Mouse (Mus musculus): ENCODE data around the gene Cyp8b1. TPM values are rescaled to one million over a fixed set of nuclear protein-coding genes. Genes with fewer than 3 reads are reported as not detected.

Cyp8b1 gene
- polyA plus RNA-seq, 1 experiment: not detected

GRCm38 (mm10) chr9:121908321-121908720 is 7.8 kb downstream of the Cyp8b1 start:
- Histone ChIP-seq H3K4me3 (ENCODE audit: insufficient read depth, poor library complexity, severe bottlenecking) (no peak overlapping the region), H3K36me3 (ENCODE audit: control insufficient read depth, insufficient read depth) (no peaks in the 10 kb centered on the region), H3K79me3 (ENCODE audit: low read depth) (no peaks in the 10 kb centered on the region), H3ac (ENCODE audit: control insufficient read depth, insufficient read length, low read depth) (no peak overlapping the region), H3K79me2 (ENCODE audit: control insufficient read depth, insufficient read depth) (no peaks in the 10 kb centered on the region), H3K27me3 (ENCODE audit: control insufficient read depth, insufficient read depth, insufficient read length) (peaks cover 24% of the 10 kb centered on the region)
- TF ChIP-seq CTCF (IDR thresholded peaks at IDR 0.05; ENCODE audit: control insufficient read depth, insufficient read depth, insufficient read length) (no peak), FOSL1 (IDR thresholded peaks at IDR 0.05; ENCODE audit: insufficient read depth, low read length, poor library complexity, severe bottlenecking) (no peak), USF1 (IDR thresholded peaks at IDR 0.05; ENCODE audit: low read depth) (no peak), MAX (IDR thresholded peaks at IDR 0.05) (no peak), MYOG (IDR thresholded peaks at IDR 0.05; ENCODE audit: control insufficient read depth, extremely low read depth, insufficient read length) (no peak), CEBPB (IDR thresholded peaks at IDR 0.05; ENCODE audit: low read depth) (no peak), MYOD1 (IDR thresholded peaks at IDR 0.05; ENCODE audit: control insufficient read depth, insufficient read length, low read depth) (no peak)

GRCm38 (mm10) chr9:121907356-121908070 is 8.6 kb downstream of the Cyp8b1 start:
- Histone ChIP-seq H3K79me3 (ENCODE audit: low read depth) (no peaks in the 10 kb centered on the region), H3K4me3 (ENCODE audit: insufficient read depth, poor library complexity, severe bottlenecking) (no peak overlapping the region), H3K79me2 (ENCODE audit: control insufficient read depth, insufficient read depth) (no peaks in the 10 kb centered on the region), H3K27me3 (ENCODE audit: control insufficient read depth, insufficient read depth, insufficient read length) (peaks cover 24% of the 10 kb centered on the region), H3ac (ENCODE audit: control insufficient read depth, insufficient read length, low read depth) (no peak overlapping the region), H3K36me3 (ENCODE audit: control insufficient read depth, insufficient read depth) (no peaks in the 10 kb centered on the region)
- TF ChIP-seq MYOD1 (IDR thresholded peaks at IDR 0.05; ENCODE audit: control insufficient read depth, insufficient read length, low read depth): no peak
- TF ChIP-seq USF1 (IDR thresholded peaks at IDR 0.05; ENCODE audit: low read depth): no peak

GRCm38 (mm10) chr9:121906456-121906855 is 9.6 kb downstream of the Cyp8b1 start:
- H3K36me3 ChIP-seq (ENCODE audit: control insufficient read depth, insufficient read depth): no peaks in the 10 kb centered on the region
- H3K79me2 ChIP-seq (ENCODE audit: control insufficient read depth, insufficient read depth): no peaks in the 10 kb centered on the region
- no peak overlapping the region for H3ac ChIP-seq (ENCODE audit: control insufficient read depth, insufficient read length, low read depth)
- TF ChIP-seq MYOG (IDR thresholded peaks at IDR 0.05; ENCODE audit: control insufficient read depth, extremely low read depth, insufficient read length): no peak
- no peak for TF ChIP-seq FOSL1 (IDR thresholded peaks at IDR 0.05; ENCODE audit: insufficient read depth, low read length, poor library complexity, severe bottlenecking)
- TF ChIP-seq MYOD1 (IDR thresholded peaks at IDR 0.05; ENCODE audit: control insufficient read depth, insufficient read length, low read depth): no peak
- TF ChIP-seq USF1 (IDR thresholded peaks at IDR 0.05; ENCODE audit: low read depth): no peak
- TF ChIP-seq CTCF (IDR thresholded peaks at IDR 0.05; ENCODE audit: control insufficient read depth, insufficient read depth, insufficient read length): no peak
- no peak overlapping the region for H3K4me3 ChIP-seq (ENCODE audit: insufficient read depth, poor library complexity, severe bottlenecking)
- no peaks in the 10 kb centered on the region for H3K79me3 ChIP-seq (ENCODE audit: low read depth)
- peaks cover 20% of the 10 kb centered on the region for H3K27me3 ChIP-seq (ENCODE audit: control insufficient read depth, insufficient read depth, insufficient read length)

GRCm38 (mm10) chr9:121905556-121906185 is 10.4 kb downstream of the Cyp8b1 start:
- Histone ChIP-seq H3ac (ENCODE audit: control insufficient read depth, insufficient read length, low read depth) (no peak overlapping the region), H3K4me3 (ENCODE audit: insufficient read depth, poor library complexity, severe bottlenecking) (no peak overlapping the region), H3K79me2 (ENCODE audit: control insufficient read depth, insufficient read depth) (no peaks in the 10 kb centered on the region), H3K27me3 (ENCODE audit: control insufficient read depth, insufficient read depth, insufficient read length) (peaks cover 20% of the 10 kb centered on the region), H3K36me3 (ENCODE audit: control insufficient read depth, insufficient read depth) (no peaks in the 10 kb centered on the region), H3K79me3 (ENCODE audit: low read depth) (no peaks in the 10 kb centered on the region)
- no peak for TF ChIP-seq MAX (IDR thresholded peaks at IDR 0.05)
- no peak for TF ChIP-seq CTCF (IDR thresholded peaks at IDR 0.05; ENCODE audit: control insufficient read depth, insufficient read depth, insufficient read length)
- TF ChIP-seq CEBPB (IDR thresholded peaks at IDR 0.05; ENCODE audit: low read depth): peak; percentile 9
- TF ChIP-seq MYOG (IDR thresholded peaks at IDR 0.05; ENCODE audit: control insufficient read depth, extremely low read depth, insufficient read length): no peak
- no peak for TF ChIP-seq USF1 (IDR thresholded peaks at IDR 0.05; ENCODE audit: low read depth)

GRCm38 (mm10) chr9:121904946-121905345 is 11.2 kb downstream of the Cyp8b1 start:
- Histone ChIP-seq H3K79me2 (ENCODE audit: control insufficient read depth, insufficient read depth) (no peaks in the 10 kb centered on the region), H3ac (ENCODE audit: control insufficient read depth, insufficient read length, low read depth) (no peak overlapping the region), H3K27me3 (ENCODE audit: control insufficient read depth, insufficient read depth, insufficient read length) (peaks cover 22% of the 10 kb centered on the region), H3K79me3 (ENCODE audit: low read depth) (no peaks in the 10 kb centered on the region), H3K4me3 (ENCODE audit: insufficient read depth, poor library complexity, severe bottlenecking) (no peak overlapping the region), H3K36me3 (ENCODE audit: control insufficient read depth, insufficient read depth) (no peaks in the 10 kb centered on the region)
- no peak for TF ChIP-seq CTCF (IDR thresholded peaks at IDR 0.05; ENCODE audit: control insufficient read depth, insufficient read depth, insufficient read length)
- TF ChIP-seq USF1 (IDR thresholded peaks at IDR 0.05; ENCODE audit: low read depth): no peak
- no peak for TF ChIP-seq MYOD1 (IDR thresholded peaks at IDR 0.05; ENCODE audit: control insufficient read depth, insufficient read length, low read depth)
- no peak for TF ChIP-seq CEBPB (IDR thresholded peaks at IDR 0.05; ENCODE audit: low read depth)
- no peak for TF ChIP-seq MYOG (IDR thresholded peaks at IDR 0.05; ENCODE audit: control insufficient read depth, extremely low read depth, insufficient read length)
- no peak for TF ChIP-seq MAX (IDR thresholded peaks at IDR 0.05)
- no peak for TF ChIP-seq FOSL1 (IDR thresholded peaks at IDR 0.05; ENCODE audit: insufficient read depth, low read length, poor library complexity, severe bottlenecking)

GRCm38 (mm10) chr9:121904319-121904718 is 11.8 kb downstream of the Cyp8b1 start:
- peaks cover 23% of the 10 kb centered on the region for H3K27me3 ChIP-seq (ENCODE audit: control insufficient read depth, insufficient read depth, insufficient read length)
- H3ac ChIP-seq (ENCODE audit: control insufficient read depth, insufficient read length, low read depth): no peak overlapping the region
- TF ChIP-seq MYOD1 (IDR thresholded peaks at IDR 0.05; ENCODE audit: control insufficient read depth, insufficient read length, low read depth) (no peak), CEBPB (IDR thresholded peaks at IDR 0.05; ENCODE audit: low read depth) (no peak), USF1 (IDR thresholded peaks at IDR 0.05; ENCODE audit: low read depth) (no peak), CTCF (IDR thresholded peaks at IDR 0.05; ENCODE audit: control insufficient read depth, insufficient read depth, insufficient read length) (no peak), FOSL1 (IDR thresholded peaks at IDR 0.05; ENCODE audit: insufficient read depth, low read length, poor library complexity, severe bottlenecking) (no peak), MYOG (IDR thresholded peaks at IDR 0.05; ENCODE audit: control insufficient read depth, extremely low read depth, insufficient read length) (no peak), MAX (IDR thresholded peaks at IDR 0.05) (no peak)
- no peaks in the 10 kb centered on the region for H3K79me3 ChIP-seq (ENCODE audit: low read depth)
- H3K36me3 ChIP-seq (ENCODE audit: control insufficient read depth, insufficient read depth): no peaks in the 10 kb centered on the region
- no peaks in the 10 kb centered on the region for H3K79me2 ChIP-seq (ENCODE audit: control insufficient read depth, insufficient read depth)
- no peak overlapping the region for H3K4me3 ChIP-seq (ENCODE audit: insufficient read depth, poor library complexity, severe bottlenecking)

All from C2C12 (cell line).